Mouse (Mus musculus) heart, embryonic 10.5 days (tissue): ENCODE results near the gene Grin2c. TPM values are rescaled to one million over a fixed set of nuclear protein-coding genes. Genes with fewer than 3 reads are reported as not detected.

Experiments used
- microRNA-seq: library from miRNA; unstranded; fragments of <30 nt; microRNA quantifications from one replicate; pipeline ENCODE4, GENCODE M21; 2017
- polyA plus RNA-seq: library from polyadenylated mRNA; unstranded; fragments of >200 nt; fragmentation: Nextera tagmentation; extraction: Ambion mirVana; gene quantifications from 2 replicates; pipeline ENCODE4 v1.2.1, GENCODE M21; 2016

The Grin2c gene
- polyA plus RNA-seq, 1 experiment from 2014 or later, result 0.65 TPM

Small RNA genes within 50 kb of the gene (microRNA-seq; reads per million reads assigned to microRNA genes)
- not detected for gene Gm25837

Other genes starting within 250 kb of the Grin2c start
- gene Cd300ld4, start 240.2 kb downstream of the Grin2c start, polyA plus RNA-seq, result not detected in 2 replicates
- not detected in 2 replicates for gene Cd300ld5, start 229.5 kb downstream of the Grin2c start, polyA plus RNA-seq
- not detected in 2 replicates for gene Cd300ld3, start 218.8 kb downstream of the Grin2c start, polyA plus RNA-seq
- 0.09 and 0.26 TPM in 2 replicates for gene Cd300e, start 205.1 kb downstream of the Grin2c start, polyA plus RNA-seq
- 2.2 and 2.6 TPM in 2 replicates for gene Rab37, start 175.8 kb downstream of the Grin2c start, polyA plus RNA-seq
- gene Cd300lf, start 133.3 kb downstream of the Grin2c start, polyA plus RNA-seq, result 0.08 and 0.27 TPM in 2 replicates
- 29.5 and 74.6 TPM in 2 replicates for gene Slc9a3r1, start 103.9 kb downstream of the Grin2c start, polyA plus RNA-seq
- gene Tmem104, start 79.8 kb downstream of the Grin2c start, polyA plus RNA-seq, result 9.6 TPM in 2 replicates
- 15.8 and 17.0 TPM in 2 replicates for gene Nat9, start 79.4 kb downstream of the Grin2c start, polyA plus RNA-seq
- gene Fdxr, start 9.8 kb upstream of the Grin2c start, polyA plus RNA-seq, result 14.3 and 16.5 TPM in 2 replicates
- gene Fads6, start 30.4 kb upstream of the Grin2c start, polyA plus RNA-seq, result 0.64 and 1.3 TPM in 2 replicates
- not detected in 2 replicates for gene Otop2, start 39.9 kb upstream of the Grin2c start, polyA plus RNA-seq
- gene Ush1g, start 54.8 kb upstream of the Grin2c start, polyA plus RNA-seq, result 0.26 and 0.34 TPM in 2 replicates
- 0.05 TPM in 1 of 2 replicates, not detected in the other for gene Otop3, start 67.5 kb upstream of the Grin2c start, polyA plus RNA-seq
- 5.5 and 8.6 TPM in 2 replicates for gene Hid1, start 100.5 kb upstream of the Grin2c start, polyA plus RNA-seq
- 8.2 and 11.3 TPM in 2 replicates for gene Cdr2l, start 114.7 kb upstream of the Grin2c start, polyA plus RNA-seq
- gene Mrpl58, start 136.5 kb upstream of the Grin2c start, polyA plus RNA-seq, result 184 and 202 TPM in 2 replicates
- 1,131 and 1,417 TPM in 2 replicates for gene Atp5h, start 152.7 kb upstream of the Grin2c start, polyA plus RNA-seq
- gene Kctd2, start 152.9 kb upstream of the Grin2c start, polyA plus RNA-seq, result 12.3 and 13.3 TPM in 2 replicates
- gene Trim80, start 173.3 kb upstream of the Grin2c start, polyA plus RNA-seq, result 0.19 and 0.23 TPM in 2 replicates
- gene Slc16a5, start 195.2 kb upstream of the Grin2c start, polyA plus RNA-seq, result 0.33 and 0.36 TPM in 2 replicates
- 5.4 and 7.6 TPM in 2 replicates for gene Armc7, start 208.4 kb upstream of the Grin2c start, polyA plus RNA-seq
- gene Nt5c, start 224.6 kb upstream of the Grin2c start, polyA plus RNA-seq, result 79.3 and 95.0 TPM in 2 replicates
- gene Jpt1, start 247.1 kb upstream of the Grin2c start, polyA plus RNA-seq, result 451 and 471 TPM in 2 replicates